Mouse (Mus musculus) 416B (cell line): ENCODE measurements at regions not wholly inside any gene's neighbourhood (a gene's known extent, or its start where the extent isn't known, plus 50 kb on each side); places are given as distances from the start of the nearest gene placed in this dataset.

Experiments used
- DNase-seq: peaks from one replicate; pipeline ENCODE4 v3.0.0; 2011; ENCODE audit warnings: low read depth

DNA sequence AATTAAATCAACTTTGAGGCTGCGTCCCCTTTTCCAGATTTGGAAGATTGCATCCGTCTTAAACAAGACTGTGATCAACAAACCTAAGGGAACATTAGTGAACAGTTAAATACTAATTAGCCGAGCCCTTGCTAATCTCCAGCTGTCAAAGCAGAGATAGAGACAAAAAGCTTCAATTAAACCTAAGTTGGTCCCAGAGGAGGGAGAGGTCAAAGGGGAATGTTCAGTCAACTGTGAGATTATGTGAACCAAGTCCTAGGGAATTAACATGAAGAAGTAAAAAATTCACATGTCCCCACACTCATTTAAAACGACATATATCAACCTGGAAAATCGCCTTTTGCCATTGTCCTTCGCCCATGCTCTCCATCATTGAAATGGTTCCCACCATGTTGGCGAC, 59.7 kb upstream of the Tbx20 start:
- DNase-seq = no peak

DNA sequence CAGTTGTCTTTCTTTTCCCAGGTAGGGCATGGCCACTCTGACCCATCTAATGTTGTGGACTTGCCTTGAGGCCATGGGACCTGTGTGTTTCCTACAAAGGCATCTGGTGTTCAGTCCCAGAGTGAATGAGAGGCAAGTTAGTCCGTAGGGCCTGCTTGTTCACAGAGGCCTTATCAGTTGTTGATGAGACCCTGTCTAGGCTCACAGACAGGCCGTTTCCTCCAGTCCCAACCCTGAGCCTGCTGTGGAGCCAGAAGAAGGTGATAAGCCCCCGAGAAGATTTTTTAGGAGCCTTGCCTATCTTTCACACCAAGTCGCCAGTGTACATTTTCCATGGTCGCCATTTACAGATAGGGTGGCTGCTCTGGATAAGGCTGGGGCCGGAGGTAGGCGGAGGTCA, 74.1 kb upstream of the Tbx20 start:
- DNase-seq = no peak

- no peak for DNase-seq
Observed at GRCm38 (mm10) chr9:24859459-24859858, 85.4 kb upstream of the Tbx20 start.

GRCm38 (mm10) chr9:24866390-24867173, 92.5 kb upstream of the Tbx20 start:
- no peak for DNase-seq

DNA sequence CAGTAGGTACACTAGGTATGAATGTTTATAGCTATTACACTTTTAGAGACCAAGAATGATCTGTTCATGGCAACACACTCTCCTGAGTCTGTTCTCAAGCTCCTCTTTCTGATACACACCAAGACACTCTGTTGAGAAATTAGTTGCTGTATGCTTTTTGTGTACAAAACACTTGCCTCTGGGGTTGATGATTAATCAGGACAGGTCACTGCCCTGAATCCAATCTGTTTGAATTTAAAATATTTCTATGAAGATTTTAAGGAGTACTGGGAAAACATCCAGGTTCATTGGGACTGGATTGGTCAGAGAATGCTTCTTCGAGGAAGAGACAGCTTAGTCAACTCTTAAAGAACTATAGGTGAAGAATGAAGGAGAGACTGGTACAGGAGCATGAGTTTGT, 94.6 kb upstream of the Tbx20 start:
- no peak for DNase-seq

GRCm38 (mm10) chr9:24874434-24875143, 100.5 kb upstream of the Tbx20 start:
- DNase-seq = no peak

- DNase-seq = no peak
Observed at GRCm38 (mm10) chr9:24878384-24879174, 104.5 kb upstream of the Tbx20 start.

GRCm38 (mm10) chr9:24879662-24880061, 105.6 kb upstream of the Tbx20 start:
- peak; percentile 5 for DNase-seq

- DNase-seq = no peak
Observed at GRCm38 (mm10) chr9:24884011-24884410, 109.9 kb upstream of the Tbx20 start.

DNA sequence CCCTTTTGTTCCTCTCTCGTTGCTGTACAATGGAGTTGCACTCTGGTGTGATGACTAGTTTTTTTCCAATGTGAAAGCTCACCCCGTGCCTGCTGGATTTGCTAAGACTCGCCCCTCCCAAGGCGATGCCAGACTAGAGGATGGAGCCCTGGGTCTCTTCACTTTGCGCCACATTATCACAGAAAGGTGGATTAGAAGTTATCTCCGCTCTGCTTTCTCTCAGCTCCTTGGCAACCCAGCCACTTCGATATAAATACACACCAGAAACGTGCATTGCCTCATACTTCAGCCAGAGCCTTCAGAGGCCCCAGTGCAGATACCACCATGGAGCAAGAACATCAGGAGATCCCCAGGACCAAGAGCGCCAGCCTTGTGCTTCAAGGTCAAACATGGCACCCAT, 114.2 kb upstream of the Tbx20 start:
- no peak for DNase-seq

DNA sequence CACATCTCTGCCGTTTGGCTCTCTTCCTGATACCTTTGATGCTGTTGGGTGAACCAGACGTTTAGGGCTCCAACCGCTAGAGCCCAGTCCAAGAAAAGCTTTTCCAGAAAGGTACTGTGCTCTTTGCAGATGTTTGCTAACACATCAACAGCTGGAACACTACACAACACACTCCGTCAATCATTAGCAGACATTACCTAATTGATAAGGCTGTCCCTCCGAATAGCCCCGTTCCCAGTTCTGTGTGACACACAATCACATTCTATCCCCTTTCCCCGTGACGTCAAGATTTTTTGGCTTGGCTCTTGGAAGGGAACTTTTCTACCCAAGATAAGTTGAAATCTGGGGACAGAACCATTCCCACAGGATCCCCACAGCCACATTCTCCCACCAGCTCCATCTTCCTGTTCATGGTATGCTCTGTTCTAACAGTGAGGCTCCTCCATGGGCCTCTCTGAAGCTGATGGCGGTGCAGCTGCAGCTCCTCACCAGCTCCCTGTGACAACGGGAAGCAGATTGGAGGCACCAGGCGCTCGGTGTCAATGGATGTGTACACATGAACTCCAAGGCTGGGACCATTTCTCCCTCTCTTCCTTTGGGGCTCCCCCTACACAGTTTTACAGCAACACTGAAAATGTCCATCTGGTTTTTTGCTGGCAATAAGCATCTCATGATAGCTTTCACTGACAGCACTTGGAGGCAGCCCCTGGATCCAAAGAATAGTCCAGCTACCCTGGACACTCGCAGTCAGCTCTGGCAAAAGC, 122.6 kb upstream of the Tbx20 start:
- DNase-seq = no peak

- DNase-seq = peak; percentile 26
Observed at GRCm38 (mm10) chr9:24899206-24899928, 125.3 kb upstream of the Tbx20 start.

DNA sequence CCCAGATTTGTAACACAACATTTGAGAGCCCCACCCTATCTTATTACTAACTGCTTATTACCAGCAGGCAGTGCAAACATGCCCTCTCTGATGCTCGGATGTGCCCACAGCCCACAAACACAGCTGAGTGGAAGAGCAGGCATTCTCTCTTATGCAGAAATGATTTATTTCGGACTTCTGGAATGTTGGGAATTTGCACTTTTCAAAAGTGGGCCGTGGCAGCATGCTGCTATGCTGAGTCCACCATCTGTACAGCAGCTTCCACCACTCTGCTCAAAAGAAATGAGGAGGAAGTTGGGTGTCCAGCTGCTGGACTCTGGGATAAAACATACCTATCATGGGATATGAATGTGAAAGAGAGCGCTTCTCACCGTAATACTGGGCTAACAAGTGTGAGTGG, 129.6 kb upstream of the Tbx20 start:
- no peak for DNase-seq

- no peak for DNase-seq
Observed at GRCm38 (mm10) chr9:24909086-24909979, 135.2 kb upstream of the Tbx20 start.

- DNase-seq = no peak
Observed at GRCm38 (mm10) chr9:24910738-24911137, 136.6 kb upstream of the Tbx20 start.

GRCm38 (mm10) chr9:24920031-24920445, 145.9 kb upstream of the Tbx20 start:
- DNase-seq = no peak

- DNase-seq = no peak
Observed at GRCm38 (mm10) chr9:24922051-24922860, 148.2 kb upstream of the Tbx20 start.

- DNase-seq = no peak
Observed at GRCm38 (mm10) chr9:24923514-24923913, 149.4 kb upstream of the Tbx20 start.

- DNase-seq = peak; percentile 16
Observed at GRCm38 (mm10) chr9:24937731-24938130, 151.5 kb upstream of the Gm10181 start.
